Mouse (Mus musculus): ENCODE measurements around the gene Brsk2.
"Not testable (repeated sequence)": the region's sequence is repeated elsewhere in the genome, so short reads cannot be mapped to it uniquely, and the experiment has no call there.

The Brsk2 gene

GRCm38 (mm10) chr7:141948906-141949798 lies at the start of gene Brsk2:
TSS of gene Brsk2 (plus strand) at chr7:141949751.
- DNase-seq (ENCODE audit: low spot score in 2 of 2), result peak; percentile 89 to 93

GRCm38 (mm10) chr7:141901825-141902224 lies 47.7 kb upstream of the Brsk2 start:
- DNase-seq (ENCODE audit: low spot score in 2 of 2), result no peak

- DNase-seq (ENCODE audit: low spot score in 2 of 2), result peak; percentile 99 to 100
These were observed 47.3 kb upstream of the Brsk2 start for GRCm38 (mm10) chr7:141902269-141902729.

DNA sequence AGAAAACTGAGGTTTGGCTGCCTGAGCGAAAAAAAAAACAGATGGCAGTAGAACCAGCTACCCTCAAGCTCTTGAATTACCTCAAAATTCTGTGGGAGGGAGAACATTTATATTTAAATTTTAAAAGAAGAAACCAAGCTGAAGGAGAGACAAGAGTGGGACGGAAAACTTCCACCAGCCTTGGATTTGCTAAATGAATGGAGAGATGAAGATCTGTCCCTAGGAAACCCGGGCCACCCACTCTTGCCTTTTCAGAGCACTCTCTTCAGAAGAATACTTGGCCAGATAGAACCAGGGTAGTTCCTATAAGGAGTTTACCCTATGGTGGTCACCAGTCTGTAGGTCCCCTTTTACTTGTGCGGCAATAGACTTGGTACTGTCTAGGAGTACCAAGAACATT lies 46.8 kb upstream of the Brsk2 start:
- DNase-seq (ENCODE audit: low spot score in 2 of 2), result no peak

DNA sequence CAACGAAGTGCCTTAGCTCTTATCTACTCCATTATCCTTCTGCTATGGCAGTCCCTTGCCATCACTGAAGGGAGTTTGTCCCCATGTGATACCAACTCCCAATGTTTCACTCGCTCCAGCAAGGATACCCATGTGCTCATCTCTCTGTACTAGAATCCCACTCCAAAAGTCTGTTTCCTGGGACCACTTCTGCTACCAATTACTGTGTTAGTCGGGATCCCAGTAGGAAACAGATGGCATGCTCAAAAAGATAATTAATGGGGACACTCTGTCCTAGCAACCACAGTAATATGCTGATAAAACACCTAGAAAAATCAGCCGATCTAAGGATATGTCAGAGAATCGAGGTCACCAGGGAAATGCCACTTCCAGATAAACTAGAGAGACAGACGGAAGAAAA lies 41.0 kb upstream of the Brsk2 start:
- no peak for DNase-seq (ENCODE audit: low spot score in 2 of 2)

- no peak for DNase-seq (ENCODE audit: low spot score in 2 of 2)
These were observed 38.2 kb upstream of the Brsk2 start for GRCm38 (mm10) chr7:141911305-141911704.

DNA sequence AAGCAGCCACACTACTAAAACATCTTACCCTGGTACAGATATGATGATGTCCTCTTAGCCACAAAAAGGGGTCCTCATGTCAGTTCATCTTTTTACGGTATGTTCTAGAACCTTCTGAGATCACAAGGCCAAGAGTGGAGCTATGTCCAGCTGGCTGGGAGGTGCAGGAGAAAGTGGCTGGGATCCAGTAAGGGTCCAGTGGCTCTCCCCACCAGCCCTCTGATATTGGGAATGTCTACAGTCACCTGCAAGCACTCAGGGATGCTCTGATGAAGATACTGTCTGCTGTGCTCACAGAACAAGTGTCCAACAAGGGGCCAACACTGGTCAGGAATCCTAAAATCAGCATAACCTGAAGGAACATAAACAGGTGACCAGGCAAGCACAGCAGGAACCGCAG lies 31.1 kb upstream of the Brsk2 start, which contains the start of gene Tollip:
TSS of gene Tollip (minus strand) at position 101 of the 400 bp plus-strand sequence.
- DNase-seq (ENCODE audit: low spot score in 2 of 2), result no peak

DNA sequence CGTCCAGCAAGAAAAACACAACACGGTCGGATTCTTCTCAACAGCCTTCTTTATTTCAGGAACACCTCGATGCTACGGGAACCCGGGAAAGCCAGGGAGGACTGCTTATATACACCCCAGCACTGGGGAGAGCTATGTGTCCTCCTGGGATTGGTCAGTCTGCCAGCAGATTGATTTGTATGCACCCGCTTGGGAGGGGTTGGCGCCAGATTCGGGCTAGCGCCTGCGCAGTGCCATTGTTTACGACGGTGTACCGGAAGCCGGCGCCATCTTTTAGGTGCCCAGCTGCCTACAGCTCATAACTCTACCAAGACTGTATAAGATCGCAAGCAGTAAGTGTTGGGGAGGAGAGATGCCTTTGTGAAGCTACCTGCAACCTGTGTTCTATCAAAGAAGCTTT lies 25.4 kb upstream of the Brsk2 start:
- DNase-seq (ENCODE audit: low spot score in 2 of 2), result not testable (repeated sequence)

DNA sequence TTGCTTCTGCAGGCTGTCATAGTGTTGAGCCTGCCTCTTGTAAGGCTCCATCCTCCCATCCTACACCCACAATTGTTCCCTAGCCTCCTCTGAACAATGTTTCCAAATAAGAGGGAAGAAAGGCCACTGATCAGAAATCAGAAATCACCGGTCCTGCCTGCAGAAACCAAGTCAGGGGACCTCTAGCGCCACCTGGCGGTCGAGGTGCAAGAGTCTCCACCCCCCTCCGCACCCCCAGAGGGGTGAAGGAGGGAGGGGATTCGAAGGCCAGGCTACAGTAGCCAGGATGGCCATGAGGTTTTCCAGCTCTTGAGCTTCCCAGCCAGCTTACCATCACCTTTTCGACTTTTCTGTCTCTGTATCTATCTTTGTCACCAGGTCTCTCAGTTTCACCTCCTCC lies 24.6 kb upstream of the Brsk2 start:
- DNase-seq (ENCODE audit: low spot score in 2 of 2), result peak; percentile 32 to 85

DNA sequence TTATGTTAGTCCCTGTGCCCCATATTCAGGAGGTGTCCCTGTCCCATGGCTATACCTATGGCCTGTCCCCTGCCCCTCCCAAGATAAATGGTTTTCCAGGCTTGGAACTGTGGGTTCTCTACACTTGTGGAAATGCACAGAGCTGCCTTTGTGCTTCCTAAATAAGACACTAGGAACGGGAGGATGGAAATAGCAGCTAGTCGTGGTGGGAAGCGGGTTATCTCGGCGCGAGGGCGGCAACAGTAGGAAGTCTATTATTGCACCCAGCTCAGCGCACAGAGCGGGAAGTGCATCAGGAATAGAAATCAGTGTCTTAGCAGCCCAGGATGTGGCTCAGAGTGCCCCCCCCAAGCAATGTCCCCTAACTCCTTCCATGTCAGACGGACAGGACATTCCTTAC lies 20.9 kb upstream of the Brsk2 start:
- DNase-seq (ENCODE audit: low spot score in 2 of 2), result no peak

DNA sequence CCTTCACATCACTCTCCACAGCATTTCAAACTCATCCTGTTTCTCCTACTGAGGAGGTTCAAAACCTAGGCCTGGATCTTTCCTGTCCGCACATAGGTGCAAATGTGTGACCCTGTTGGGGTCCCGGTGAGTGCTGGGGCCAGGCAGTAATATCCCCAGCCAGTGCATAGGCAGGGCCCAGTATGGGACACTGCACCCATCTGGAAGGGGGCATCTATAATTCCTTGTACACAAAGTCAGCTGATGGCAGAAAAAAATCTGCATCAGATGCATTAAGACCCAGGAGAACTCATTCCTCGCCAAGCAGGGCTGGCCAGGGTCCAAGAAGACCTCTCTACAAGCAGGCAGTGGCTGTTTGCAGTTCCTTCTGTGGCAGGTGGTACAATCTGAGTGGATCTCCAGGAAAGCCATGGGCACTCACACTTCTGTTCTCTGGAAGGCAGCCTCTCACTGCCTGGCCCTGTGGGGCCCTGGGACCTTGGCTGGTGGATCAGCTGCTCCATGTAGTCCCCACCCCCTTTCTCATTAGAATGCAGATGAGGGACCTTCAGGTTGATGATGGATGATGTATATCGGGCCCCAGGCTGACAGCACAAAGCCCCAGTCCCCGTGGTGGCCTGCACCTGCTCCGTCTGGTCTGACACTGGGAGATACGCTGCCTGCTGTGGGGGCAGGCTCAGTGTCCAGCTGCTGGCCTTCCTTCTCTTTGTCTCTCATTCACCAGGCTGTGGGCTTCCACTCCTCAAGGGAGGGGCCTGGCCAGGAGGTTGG lies 15.2 kb upstream of the Brsk2 start:
- DNase-seq (ENCODE audit: low spot score in 2 of 2), result no peak

DNA sequence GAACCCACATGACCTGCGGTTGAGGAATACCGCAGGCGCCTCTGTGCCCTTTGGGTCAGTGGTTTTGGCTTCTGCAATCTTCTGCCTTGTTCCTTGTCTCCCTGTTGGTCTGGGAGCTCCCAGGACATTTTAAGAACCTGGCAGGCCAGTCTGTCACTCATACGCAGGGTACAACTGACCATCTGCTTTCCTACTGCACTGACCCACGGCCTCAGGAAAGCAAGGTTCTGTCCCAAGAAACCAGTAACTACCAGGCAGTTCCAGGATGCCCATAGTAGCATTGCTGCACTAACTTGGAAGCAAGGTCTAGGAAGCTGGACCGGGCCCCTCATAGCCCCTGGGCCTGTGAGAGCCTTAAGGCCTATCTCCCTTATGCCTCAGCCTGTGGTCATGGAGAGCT lies 14.6 kb upstream of the Brsk2 start:
- DNase-seq (ENCODE audit: low spot score in 2 of 2), result no peak

DNA sequence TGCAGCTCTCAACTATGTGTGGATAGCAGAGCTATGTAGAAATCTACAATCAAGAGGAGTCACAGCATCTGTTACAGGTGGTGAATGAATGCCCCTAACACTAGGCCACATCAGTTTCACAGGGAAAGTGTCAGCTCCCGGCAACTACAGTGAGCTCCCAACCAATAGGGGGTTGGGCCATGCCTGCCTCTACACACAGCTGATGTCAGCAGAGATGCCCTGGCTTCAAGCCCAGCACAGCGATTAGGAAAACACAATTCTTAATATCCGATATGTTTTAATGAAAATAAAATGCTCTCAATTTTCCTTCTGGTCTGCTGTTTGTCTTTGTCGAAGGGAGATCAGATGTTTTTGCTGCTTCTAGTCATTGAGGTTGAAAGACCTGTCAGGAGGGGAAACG lies 6.1 kb upstream of the Brsk2 start:
- DNase-seq (ENCODE audit: low spot score in 2 of 2), result no peak

DNA sequence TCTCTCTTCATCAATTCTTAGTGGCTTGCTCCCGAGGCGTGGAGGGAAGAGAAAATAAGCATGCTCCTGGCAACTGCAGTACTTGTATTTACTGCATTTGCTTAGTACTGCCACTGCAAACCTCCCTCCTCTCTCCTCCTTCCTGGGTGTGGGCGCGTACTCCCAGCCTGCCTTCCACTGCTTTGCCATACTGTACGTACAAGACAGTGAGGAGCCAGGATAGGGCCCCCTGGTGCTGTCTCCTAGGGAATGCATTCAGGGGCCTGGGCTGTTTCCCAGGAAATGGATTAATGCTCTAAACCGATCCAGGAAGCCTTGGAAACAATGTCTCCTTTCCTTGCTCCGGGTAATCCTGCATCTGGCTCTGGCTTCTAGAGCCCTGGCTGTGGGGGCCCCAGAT lies 3.6 kb upstream of the Brsk2 start:
- DNase-seq (ENCODE audit: low spot score in 2 of 2), result no peak

DNA sequence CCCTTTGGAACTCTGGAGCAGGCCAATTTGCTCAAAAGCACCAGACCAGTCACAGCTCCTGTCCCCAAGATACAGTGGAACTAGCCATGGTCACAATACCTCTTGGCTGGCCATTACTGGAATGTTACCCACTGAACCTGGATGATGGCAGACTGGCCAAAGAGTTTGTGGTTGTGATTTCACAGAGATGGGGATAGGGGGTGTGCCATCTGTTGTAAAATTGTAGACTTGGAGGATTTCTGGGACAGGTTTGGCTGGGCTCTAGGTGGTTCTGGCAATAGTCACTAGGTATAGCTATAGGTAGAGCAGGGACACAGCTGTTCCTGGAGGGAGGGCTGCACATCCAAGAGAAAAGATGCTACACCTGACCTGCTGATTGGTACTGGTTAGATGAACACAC lies 2.0 kb upstream of the Brsk2 start:
- no peak for DNase-seq (ENCODE audit: low spot score in 2 of 2)

GRCm38 (mm10) chr7:141948045-141948444 lies 1.5 kb upstream of the Brsk2 start:
- DNase-seq (ENCODE audit: low spot score in 2 of 2), result no peak

GRCm38 (mm10) chr7:141949799-141950103 lies 200 bp downstream of the Brsk2 start:
- DNase-seq (ENCODE audit: low spot score in 2 of 2), result no peak

DNA sequence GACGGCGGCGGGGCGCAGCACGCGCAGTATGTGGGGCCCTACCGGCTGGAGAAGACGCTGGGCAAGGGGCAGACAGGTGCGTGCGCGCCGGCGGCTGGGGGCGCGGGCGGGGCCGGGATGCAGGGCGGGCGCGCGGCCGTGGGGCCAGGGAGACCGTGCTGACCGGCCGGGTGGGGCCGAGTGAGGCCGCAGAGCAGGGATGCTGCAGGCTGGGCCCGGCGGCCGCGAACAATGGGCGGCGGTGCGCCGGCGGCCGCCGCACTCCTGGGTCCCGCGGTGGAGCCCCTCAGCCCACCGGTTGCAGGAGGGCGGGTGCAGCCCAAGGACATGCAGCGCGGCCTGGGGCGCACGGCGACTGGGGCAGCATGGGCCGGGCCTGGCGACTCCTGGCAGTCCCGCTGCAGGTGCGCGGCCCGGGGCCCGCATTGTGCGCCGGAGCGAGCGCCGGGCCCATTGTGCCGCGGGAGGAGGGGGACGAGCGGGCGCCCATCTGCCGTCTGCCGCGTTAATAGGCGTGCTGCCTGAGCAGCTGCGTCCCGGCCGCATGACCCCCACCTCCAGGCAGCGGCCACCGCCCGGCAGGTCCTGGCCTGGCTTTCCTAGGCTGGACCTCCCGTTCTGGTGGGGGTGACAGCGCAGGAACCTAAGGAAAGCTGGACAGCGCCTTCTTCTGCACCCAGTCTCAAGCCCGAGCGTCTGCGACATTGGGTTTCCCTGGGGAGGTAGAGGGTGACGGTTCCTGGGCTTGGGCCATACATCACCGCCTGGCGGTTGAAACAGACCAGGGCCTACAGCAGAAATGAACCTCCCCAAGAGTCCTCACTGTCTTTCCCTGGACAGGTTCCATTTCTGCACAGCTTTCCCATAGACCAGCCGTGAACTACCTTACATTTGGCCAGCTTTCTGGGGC lies 808 bp downstream of the Brsk2 start:
- DNase-seq (ENCODE audit: low spot score in 2 of 2), result no peak

- no peak for DNase-seq (ENCODE audit: low spot score in 2 of 2)
These were observed 2.3 kb downstream of the Brsk2 start for GRCm38 (mm10) chr7:141951821-141952220.

DNA sequence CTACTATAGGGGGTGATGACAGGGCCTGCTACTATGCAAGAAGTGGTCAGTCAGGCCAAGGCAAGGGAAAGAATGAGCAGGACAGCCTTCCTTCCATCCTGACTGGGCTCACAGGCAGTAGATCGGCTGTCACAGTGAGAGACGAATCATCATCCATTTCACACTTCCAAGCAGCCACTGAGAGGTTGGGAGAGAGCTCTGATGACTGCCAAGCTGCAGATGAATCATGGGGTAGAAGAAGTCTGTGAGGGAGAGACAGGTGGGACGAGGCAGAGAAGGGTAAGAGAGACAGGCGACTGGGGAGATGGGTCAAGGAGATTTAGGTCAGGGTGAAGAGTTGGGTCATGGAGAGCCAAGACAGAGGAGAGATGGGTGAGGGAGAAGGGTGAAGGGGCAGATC lies 3.4 kb downstream of the Brsk2 start:
- DNase-seq (ENCODE audit: low spot score in 2 of 2), result no peak

GRCm38 (mm10) chr7:141953616-141954015 lies 4.1 kb downstream of the Brsk2 start:
- DNase-seq (ENCODE audit: low spot score in 2 of 2), result no peak
